Mouse (Mus musculus): ENCODE results near the gene Nt5dc3.

Gene Nt5dc3

GRCm38 (mm10) chr10:86815133-86815532 lies 36.3 kb downstream of the Nt5dc3 start:
- no peak for DNase-seq (ENCODE audit: low read depth)

GRCm38 (mm10) chr10:86819649-86820165 lies 40.9 kb downstream of the Nt5dc3 start:
- DNase-seq (ENCODE audit: low read depth) = no peak

GRCm38 (mm10) chr10:86821014-86821413 lies 42.2 kb downstream of the Nt5dc3 start:
- no peak for DNase-seq (ENCODE audit: low read depth)

- no peak for DNase-seq (ENCODE audit: low read depth)
These were observed 45.3 kb downstream of the Nt5dc3 start for GRCm38 (mm10) chr10:86824093-86824492.

- no peak for DNase-seq (ENCODE audit: low read depth)
These were observed 46.1 kb downstream of the Nt5dc3 start for GRCm38 (mm10) chr10:86824871-86825270.

GRCm38 (mm10) chr10:86825871-86826522 lies 47.2 kb downstream of the Nt5dc3 start:
- peak; percentile 48 for DNase-seq (ENCODE audit: low read depth)

GRCm38 (mm10) chr10:86826929-86827328 lies 48.1 kb downstream of the Nt5dc3 start:
- DNase-seq (ENCODE audit: low read depth) = no peak

GRCm38 (mm10) chr10:86828221-86829135 lies 49.7 kb downstream of the Nt5dc3 start:
- DNase-seq (ENCODE audit: low read depth) = no peak

GRCm38 (mm10) chr10:86829515-86829914 lies 50.7 kb downstream of the Nt5dc3 start:
- no peak for DNase-seq (ENCODE audit: low read depth)

GRCm38 (mm10) chr10:86836784-86837183 lies 58.0 kb downstream of the Nt5dc3 start:
- DNase-seq (ENCODE audit: low read depth) = no peak

GRCm38 (mm10) chr10:86838827-86839226 lies 60.0 kb downstream of the Nt5dc3 start:
- no peak for DNase-seq (ENCODE audit: low read depth)

GRCm38 (mm10) chr10:86842659-86843058 lies 63.9 kb downstream of the Nt5dc3 start:
- DNase-seq (ENCODE audit: low read depth) = no peak

- DNase-seq (ENCODE audit: low read depth) = no peak
These were observed 68.2 kb downstream of the Nt5dc3 start for GRCm38 (mm10) chr10:86846926-86847467.

- DNase-seq (ENCODE audit: low read depth) = no peak
These were observed 70.3 kb downstream of the Nt5dc3 start for GRCm38 (mm10) chr10:86849087-86849486.

GRCm38 (mm10) chr10:86849508-86849907 lies 70.7 kb downstream of the Nt5dc3 start:
- peak; percentile 43 for DNase-seq (ENCODE audit: low read depth)

GRCm38 (mm10) chr10:86852160-86852559 lies 73.4 kb downstream of the Nt5dc3 start:
- no peak for DNase-seq (ENCODE audit: low read depth)

GRCm38 (mm10) chr10:86853433-86853832 lies 74.6 kb downstream of the Nt5dc3 start:
- no peak for DNase-seq (ENCODE audit: low read depth)

- DNase-seq (ENCODE audit: low read depth) = no peak
These were observed 81.6 kb downstream of the Nt5dc3 start for GRCm38 (mm10) chr10:86860396-86860795.

GRCm38 (mm10) chr10:86862496-86862895 lies 83.7 kb downstream of the Nt5dc3 start:
- DNase-seq (ENCODE audit: low read depth) = no peak

GRCm38 (mm10) chr10:86863429-86863828 lies 84.6 kb downstream of the Nt5dc3 start:
- DNase-seq (ENCODE audit: low read depth) = no peak

GRCm38 (mm10) chr10:86872121-86872520 lies 93.3 kb downstream of the Nt5dc3 start:
- no peak for DNase-seq (ENCODE audit: low read depth)

- no peak for DNase-seq (ENCODE audit: low read depth)
These were observed 93.8 kb downstream of the Nt5dc3 start for GRCm38 (mm10) chr10:86872591-86872990.

GRCm38 (mm10) chr10:86878721-86879120 lies 99.9 kb downstream of the Nt5dc3 start:
- DNase-seq (ENCODE audit: low read depth) = peak; percentile 29

Measured in fibroblast of lung, adult 2 months (primary cell).